Mouse (Mus musculus): Measurements from ENCODE around the gene Onecut1. TPM values are rescaled to one million over a fixed set of nuclear protein-coding genes. Genes with fewer than 3 reads are reported as not detected.

Onecut1 gene
- polyA plus RNA-seq, 1 experiment, result not detected

GRCm38 (mm10) chr9:74925220-74925769, 63.6 kb downstream of the Onecut1 start:
- TF ChIP-seq POLR2A (IDR thresholded peaks at IDR 0.05; ENCODE audit: borderline replicate concordance, low read depth, low read length), result no peak
- TF ChIP-seq CTCF (IDR thresholded peaks at IDR 0.05; ENCODE audit: low read depth, low read length), result no peak

GRCm38 (mm10) chr9:74929981-74930423, 68.3 kb downstream of the Onecut1 start:
- H3K27ac ChIP-seq (ENCODE audit: insufficient read depth, low read depth, low read length), result no peak overlapping the region
- H3K4me3 ChIP-seq (ENCODE audit: insufficient read depth, low read length), result no peak overlapping the region

More at GRCm38 (mm10) chr9:74925220-74925769, 63.6 kb downstream of the Onecut1 start:
- Histone ChIP-seq H3K4me3 (ENCODE audit: insufficient read depth, low read length) (no peak overlapping the region), H3K4me1 (ENCODE audit: control insufficient read depth, insufficient read depth, low read length) (peaks cover 5% of the 10 kb centered on the region; the same call in 1 of the 2 replicates), H3K27ac (ENCODE audit: insufficient read depth, low read depth, low read length) (no peak overlapping the region)

GRCm38 (mm10) chr9:74930653-74931052, 68.9 kb downstream of the Onecut1 start:
- TF ChIP-seq POLR2A (IDR thresholded peaks at IDR 0.05; ENCODE audit: borderline replicate concordance, low read depth, low read length) (no peak), CTCF (IDR thresholded peaks at IDR 0.05; ENCODE audit: low read depth, low read length) (no peak)
- Histone ChIP-seq H3K27ac (ENCODE audit: insufficient read depth, low read depth, low read length) (no peak overlapping the region), H3K4me1 (ENCODE audit: control insufficient read depth, insufficient read depth, low read length) (peaks cover 18% of the 10 kb centered on the region), H3K4me3 (ENCODE audit: insufficient read depth, low read length) (no peak overlapping the region)

More at GRCm38 (mm10) chr9:74929981-74930423, 68.3 kb downstream of the Onecut1 start:
- peaks cover 13% of the 10 kb centered on the region for H3K4me1 ChIP-seq (ENCODE audit: control insufficient read depth, insufficient read depth, low read length)
- TF ChIP-seq CTCF (IDR thresholded peaks at IDR 0.05; ENCODE audit: low read depth, low read length), result no peak
- TF ChIP-seq POLR2A (IDR thresholded peaks at IDR 0.05; ENCODE audit: borderline replicate concordance, low read depth, low read length), result no peak

- H3K4me1 ChIP-seq (ENCODE audit: control insufficient read depth, insufficient read depth, low read length), result peaks cover 40% of the 10 kb centered on the region
- H3K4me3 ChIP-seq (ENCODE audit: insufficient read depth, low read length), result peak overlapping the region; percentile 44
- H3K27ac ChIP-seq (ENCODE audit: insufficient read depth, low read depth, low read length), result peak overlapping the region; percentile 100
- TF ChIP-seq POLR2A (IDR thresholded peaks at IDR 0.05; ENCODE audit: borderline replicate concordance, low read depth, low read length), result no peak
- no peak for TF ChIP-seq CTCF (IDR thresholded peaks at IDR 0.05; ENCODE audit: low read depth, low read length)
These were observed 73.6 kb downstream of the Onecut1 start for GRCm38 (mm10) chr9:74935289-74935688.

GRCm38 (mm10) chr9:74937761-74938160, 76.0 kb downstream of the Onecut1 start:
- Histone ChIP-seq H3K4me1 (ENCODE audit: control insufficient read depth, insufficient read depth, low read length) (peaks cover 49% of the 10 kb centered on the region), H3K27ac (ENCODE audit: insufficient read depth, low read depth, low read length) (no peak overlapping the region), H3K4me3 (ENCODE audit: insufficient read depth, low read length) (no peak overlapping the region)
- TF ChIP-seq POLR2A (IDR thresholded peaks at IDR 0.05; ENCODE audit: borderline replicate concordance, low read depth, low read length), result no peak

GRCm38 (mm10) chr9:74938670-74939534, 77.2 kb downstream of the Onecut1 start:
- Histone ChIP-seq H3K4me3 (ENCODE audit: insufficient read depth, low read length) (no peak overlapping the region), H3K4me1 (ENCODE audit: control insufficient read depth, insufficient read depth, low read length) (peaks cover 47% of the 10 kb centered on the region), H3K27ac (ENCODE audit: insufficient read depth, low read depth, low read length) (0 out of 2 replicates have a peak overlapping the region, but pooled peaks have one; percentile 5)
- TF ChIP-seq POLR2A (IDR thresholded peaks at IDR 0.05; ENCODE audit: borderline replicate concordance, low read depth, low read length), result no peak
- no peak for TF ChIP-seq CTCF (IDR thresholded peaks at IDR 0.05; ENCODE audit: low read depth, low read length)

Other genes starting within 250 kb of the Onecut1 start
- 43.2 and 48.3 TPM in 2 replicates for gene Fam214a, start 91.0 kb downstream of the Onecut1 start, polyA plus RNA-seq (2012; ENCODE audit: insufficient read depth, insufficient read length, missing spikeins)
- gene Arpp19, start 175.7 kb downstream of the Onecut1 start, polyA plus RNA-seq (2012; ENCODE audit: insufficient read depth, insufficient read length, missing spikeins), result 176 and 183 TPM in 2 replicates
- 230 and 234 TPM in 2 replicates for gene Myo5a, start 209.1 kb downstream of the Onecut1 start, polyA plus RNA-seq (2012; ENCODE audit: insufficient read depth, insufficient read length, missing spikeins)

All from bone marrow macrophage, adult 2 months (primary cell).